Mouse (Mus musculus) forebrain, postnatal 0 days (tissue): Measurements from ENCODE around the gene Chml. TPM values are rescaled to one million over a fixed set of nuclear protein-coding genes. Genes with fewer than 3 reads are reported as not detected.

Source experiments
- ATAC-seq: fragments of 200-750 bp; cut with Nextera tagmentation; 2 replicates; pipeline ENCODE4 v1.8.0; 2017; ENCODE audit warnings: mild to moderate bottlenecking, moderate library complexity
- DNase-seq: peaks from one replicate; pipeline ENCODE4 v3.0.0-alpha.2; 2015
- H3K27ac ChIP-seq: fragments of 300-500 bp; sonication (generic); 2 replicates; pipeline ENCODE4 v1.5.1; 2014; ENCODE audit warnings: low read depth, mild to moderate bottlenecking, antibody characterized with exemption, low read length, moderate library complexity, mixed read lengths
- H3K27me3 ChIP-seq: fragments of 300-500 bp; sonication (generic); 2 replicates; pipeline ENCODE4 v1.6.1; 2014; ENCODE audit warnings: mild to moderate bottlenecking, low read length, mixed read lengths; ENCODE audit not compliant: insufficient read depth
- H3K36me3 ChIP-seq: fragments of 300-500 bp; sonication (generic); 2 replicates; pipeline ENCODE4 v1.6.1; 2014; ENCODE audit warnings: mild to moderate bottlenecking, moderate library complexity; ENCODE audit not compliant: insufficient read depth
- H3K4me1 ChIP-seq: fragments of 300-500 bp; sonication (generic); 2 replicates; pipeline ENCODE4 v1.6.1; 2014; ENCODE audit warnings: antibody characterized with exemption; ENCODE audit not compliant: insufficient read depth
- H3K4me2 ChIP-seq: fragments of 300-500 bp; sonication (generic); 2 replicates; pipeline ENCODE4 v1.6.1; 2014; ENCODE audit warnings: low read depth, mild to moderate bottlenecking, moderate library complexity
- H3K4me3 ChIP-seq: fragments of 300-500 bp; sonication (generic); 2 replicates; pipeline ENCODE4 v1.5.1; 2014; ENCODE audit warnings: low read depth, low read length, mixed read lengths
- H3K9ac ChIP-seq: fragments of 300-500 bp; sonication (generic); 2 replicates; pipeline ENCODE4 v1.6.1; 2014; ENCODE audit warnings: mild to moderate bottlenecking
- H3K9me3 ChIP-seq: fragments of 300-500 bp; sonication (generic); 2 replicates; pipeline ENCODE4 v1.6.1; 2016; ENCODE audit warnings: low read length
- CTCF ChIP-seq: sonication (generic); IDR thresholded peaks from 2 replicates; pipeline ENCODE4 v1.5.1; 2016; ENCODE audit warnings: antibody characterized with exemption, control low read depth, low read depth
- WGBS: fragments of 180-500 bp; shearing (Covaris S2); extraction: QIAGEN DNeasy Blood & Tissue Kit; methylation state at CpG from one replicate; pipeline ENCODE4 v1.1.7; 2014; 5-methylcytosine and 5-hydroxymethylcytosine counted together
- polyA plus RNA-seq: library from polyadenylated mRNA; unstranded; fragments of >200 nt; fragmentation: Nextera tagmentation; extraction: Ambion mirVana; gene quantifications from 2 replicates; pipeline ENCODE4 v1.2.1, GENCODE M21; 2015
- total RNA-seq: library from RNA; depleted of rRNA; stranded (reverse); fragments of >200 nt; gene quantifications from 2 replicates; pipeline ENCODE4 v1.2.3, GENCODE M21; 2014

Gene Chml
- total and polyA plus RNA-seq, 2 experiments from 2014 or later: 2.2 to 10.9 TPM

GRCm38 (mm10) chr1:175677459-175677858 is 15.2 kb downstream of the Chml start:
- Histone ChIP-seq H3K9me3 (no peaks in the 10 kb centered on the region), H3K4me3 (no peak overlapping the region), H3K27me3 (no peaks in the 10 kb centered on the region), H3K9ac (no peak overlapping the region), H3K27ac (no peak overlapping the region), H3K4me1 (no peaks in the 10 kb centered on the region), H3K4me2 (no peak overlapping the region), H3K36me3 (no peaks in the 10 kb centered on the region)
- 88% methylated on average over 6 of the region's 6 CpGs for WGBS
- ATAC-seq: no peak
- no peak for TF ChIP-seq CTCF
- no peak for DNase-seq

GRCm38 (mm10) chr1:175675116-175675515 is 17.6 kb downstream of the Chml start:
- no peaks in the 10 kb centered on the region for H3K36me3 ChIP-seq
- no peak overlapping the region for H3K9ac ChIP-seq
- H3K4me1 ChIP-seq: no peaks in the 10 kb centered on the region
- ATAC-seq (no peak), DNase-seq (no peak)
- H3K27me3 ChIP-seq: no peaks in the 10 kb centered on the region
- H3K27ac ChIP-seq: no peak overlapping the region
- H3K4me2 ChIP-seq: no peak overlapping the region
- H3K4me3 ChIP-seq: no peak overlapping the region
- 86% methylated on average over 6 of the region's 6 CpGs for WGBS
- H3K9me3 ChIP-seq: no peaks in the 10 kb centered on the region
- no peak for TF ChIP-seq CTCF

GRCm38 (mm10) chr1:175673563-175674325 is 19.0 kb downstream of the Chml start:
- 76% methylated on average over 7 of the region's 7 CpGs for WGBS
- H3K4me1 ChIP-seq: no peaks in the 10 kb centered on the region
- DNase-seq: no peak
- no peak overlapping the region for H3K4me3 ChIP-seq
- no peak overlapping the region for H3K4me2 ChIP-seq
- H3K27me3 ChIP-seq: no peaks in the 10 kb centered on the region
- no peaks in the 10 kb centered on the region for H3K9me3 ChIP-seq
- no peak overlapping the region for H3K27ac ChIP-seq
- no peaks in the 10 kb centered on the region for H3K36me3 ChIP-seq
- H3K9ac ChIP-seq: no peak overlapping the region
- TF ChIP-seq CTCF: no peak
- no peak for ATAC-seq

GRCm38 (mm10) chr1:175671626-175672025 is 21.1 kb downstream of the Chml start:
- WGBS: 40% methylated on average over 1 of the region's 1 CpGs
- Histone ChIP-seq H3K9me3 (no peaks in the 10 kb centered on the region), H3K4me1 (no peaks in the 10 kb centered on the region), H3K36me3 (no peaks in the 10 kb centered on the region), H3K27ac (no peak overlapping the region), H3K9ac (no peak overlapping the region), H3K4me3 (no peak overlapping the region), H3K4me2 (no peak overlapping the region), H3K27me3 (no peaks in the 10 kb centered on the region)
- ATAC-seq (no peak; the same call in 1 of the 2 replicates), DNase-seq (no peak)
- peak; percentile 61 for TF ChIP-seq CTCF

- no peak overlapping the region for H3K4me2 ChIP-seq
- ATAC-seq (no peak), DNase-seq (no peak)
- H3K36me3 ChIP-seq: no peaks in the 10 kb centered on the region
- H3K27ac ChIP-seq: no peak overlapping the region
- no peak overlapping the region for H3K9ac ChIP-seq
- WGBS: 46% methylated on average over 7 of the region's 7 CpGs
- no peaks in the 10 kb centered on the region for H3K27me3 ChIP-seq
- no peak overlapping the region for H3K4me3 ChIP-seq
- no peak for TF ChIP-seq CTCF
- H3K4me1 ChIP-seq: no peaks in the 10 kb centered on the region
- H3K9me3 ChIP-seq: no peaks in the 10 kb centered on the region
These were observed 22.7 kb downstream of the Chml start for GRCm38 (mm10) chr1:175670042-175670441.

GRCm38 (mm10) chr1:175669456-175669855 is 23.2 kb downstream of the Chml start:
- ATAC-seq (no peak), DNase-seq (no peak)
- Histone ChIP-seq H3K27me3 (no peaks in the 10 kb centered on the region), H3K4me3 (no peak overlapping the region), H3K9ac (no peak overlapping the region), H3K4me1 (no peaks in the 10 kb centered on the region), H3K4me2 (no peak overlapping the region), H3K27ac (no peak overlapping the region), H3K9me3 (no peaks in the 10 kb centered on the region), H3K36me3 (no peaks in the 10 kb centered on the region)
- TF ChIP-seq CTCF: no peak
- 82% methylated on average over 3 of the region's 3 CpGs for WGBS

GRCm38 (mm10) chr1:175668666-175669405 is 23.9 kb downstream of the Chml start:
- 85% methylated on average over 5 of the region's 5 CpGs for WGBS

More at GRCm38 (mm10) chr1:175668666-175669405, 23.9 kb downstream of the Chml start:
- peak; percentile 72; the same call in 1 of the 2 replicates for ATAC-seq
- no peak overlapping the region for H3K9ac ChIP-seq
- peak; percentile 50 for DNase-seq
- peak; percentile 79 for TF ChIP-seq CTCF
- H3K4me3 ChIP-seq: no peak overlapping the region
- no peaks in the 10 kb centered on the region for H3K9me3 ChIP-seq
- H3K4me1 ChIP-seq: no peaks in the 10 kb centered on the region
- H3K27me3 ChIP-seq: no peaks in the 10 kb centered on the region
- no peak overlapping the region for H3K27ac ChIP-seq
- H3K36me3 ChIP-seq: no peaks in the 10 kb centered on the region
- H3K4me2 ChIP-seq: no peak overlapping the region
